Mouse (Mus musculus): ENCODE measurements around the gene Ndufaf1.
A peak's percentile ranks its signal among the peaks of the same experiment; 100 is the strongest.

The Ndufaf1 gene

DNA sequence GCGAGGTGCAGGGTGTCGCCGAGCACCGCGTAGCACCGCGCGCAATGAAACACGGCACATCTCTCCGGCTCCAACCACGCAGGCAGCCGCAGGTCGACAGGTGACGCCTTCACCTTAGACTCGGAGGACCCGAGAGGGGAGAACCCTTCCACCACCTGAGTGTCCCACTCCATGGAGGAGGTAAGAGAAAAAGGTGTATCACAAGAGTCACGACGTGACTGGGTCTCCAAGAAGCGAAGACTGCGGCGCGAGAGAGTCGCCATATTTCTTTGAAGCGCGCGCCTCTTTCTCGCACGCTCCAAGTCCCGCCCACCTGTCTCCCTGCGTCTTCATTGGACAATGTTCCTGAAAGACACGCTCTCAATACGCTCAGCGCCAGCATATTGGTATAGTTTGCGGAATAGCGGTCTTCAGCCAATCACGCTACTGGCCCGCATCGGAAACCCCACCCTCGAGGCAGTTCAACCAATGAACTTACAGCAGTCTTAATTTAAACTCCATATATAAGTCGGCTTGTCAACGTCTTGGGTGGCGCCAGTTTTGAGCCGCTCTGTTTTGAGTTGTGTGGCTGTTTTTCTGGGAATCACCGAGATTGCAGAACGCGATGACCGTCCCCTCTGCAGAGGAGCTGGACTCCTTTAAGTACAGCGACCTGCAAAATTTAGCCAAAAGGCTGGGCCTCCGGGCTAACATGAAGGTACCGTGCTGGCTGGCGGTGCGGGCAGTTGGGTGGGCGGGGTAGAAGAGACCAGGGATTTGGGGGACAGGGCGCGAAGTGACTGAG, 44.2 kb downstream of the Ndufaf1 start, which contains the start of the genes Nusap1 and Oip5:
TSS of gene Nusap1 (plus strand) at position 100 of the 784 bp plus-strand sequence.
TSS of gene Oip5 (minus strand) at position 271 of the 784 bp plus-strand sequence.
- peak; percentile 85 to 93 for DNase-seq (ENCODE audit: low read depth in 1 of 2, low spot score in 2 of 2)

GRCm38 (mm10) chr2:119617841-119618198, 44.8 kb downstream of the Ndufaf1 start:
- no peak for DNase-seq (ENCODE audit: low read depth in 1 of 2, low spot score in 2 of 2)

DNA sequence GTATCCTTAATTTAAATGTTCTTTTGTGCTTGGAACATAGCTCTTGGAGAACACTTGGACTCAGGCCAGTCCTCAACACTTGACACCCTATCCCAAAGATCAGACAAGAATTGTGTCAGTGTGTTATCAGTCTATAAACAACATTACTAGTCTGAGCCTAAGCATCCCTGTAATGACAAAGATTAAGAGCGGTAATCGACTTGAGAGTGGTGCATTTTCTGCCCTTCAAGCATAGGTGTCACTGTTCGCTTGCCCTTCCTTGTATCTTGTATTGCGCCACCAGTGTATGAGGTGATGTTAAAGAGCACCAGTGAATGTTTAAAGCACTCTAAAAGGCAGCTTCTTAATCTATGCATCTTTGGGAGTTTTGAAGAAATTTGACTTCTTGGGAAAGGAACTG, 55.6 kb downstream of the Ndufaf1 start:
- DNase-seq (ENCODE audit: low read depth in 1 of 2, low spot score in 2 of 2), result no peak

Measured in monocyte, adult 2 months (primary cell).